9 mouse cellular contexts compared by ENCODE assay signal in genomic region chr6:84094998-84095397, GRCm38 (mm10).
DNase-seq lines count a peak whose midpoint lies in the region; ATAC-seq and TF ChIP-seq lines count a peak whose summit lies in the region.
"Had no signal": no experiment of that assay in that cellular context is flagged by ENCODE, and none has a peak within 500 bp of the region (broad histone marks: within the 10 kb centered on the region; RNA-seq: fewer than 3 reads in every experiment).

No protein-coding gene starts in this region.

- no peak for DNase-seq in heart, postnatal 0 days (ENCODE audit: low spot score)
- peak; percentile 76 for DNase-seq in adrenal gland, postnatal 25 days
- peak; percentile 71 for DNase-seq in embryonic facial prominence, embryonic 14.5 days (ENCODE audit: low spot score)
- DNase-seq in hindbrain, postnatal 0 days (ENCODE audit: low spot score): peak; percentile 89
- DNase-seq in left cerebral cortex, postnatal 14 days (ENCODE audit: low spot score in 2 of 2): peak; percentile 80 to 86
- DNase-seq in spleen, postnatal 4 days (ENCODE audit: low spot score in 2 of 2): peak; percentile 55 to 85

- no peak overlapping the region for H3K4me3 ChIP-seq in heart, postnatal 0 days (ENCODE audit: low read depth, low read length)
- no peak overlapping the region for H3K4me3 ChIP-seq in heart, embryonic 11.5 days (ENCODE audit: low read depth, low read length)
- no peak overlapping the region for H3K4me3 ChIP-seq in embryonic facial prominence, embryonic 14.5 days (ENCODE audit: low read depth, low read length)
- no peak overlapping the region for H3K4me3 ChIP-seq in hindbrain, postnatal 0 days (ENCODE audit: low read length)
- H3K4me3 ChIP-seq in midbrain, embryonic 15.5 days: no peak overlapping the region
- H3K4me3 ChIP-seq: myocyte had no signal

- intact Hi-C loops in left cerebral cortex, postnatal 14 days (cut with DNase I): loop anchor here (2.0 to 10.0 kb wide), 5 partner anchors 222 to 1036 kb away; no protein-coding TSS in a partner anchor

- peaks cover 31% of the 10 kb centered on the region for H3K36me3 ChIP-seq in heart, postnatal 0 days (replicated peaks; ENCODE audit: control insufficient read depth, insufficient read depth, low read length)
- no peaks in the 10 kb centered on the region for H3K36me3 ChIP-seq in heart, embryonic 11.5 days (ENCODE audit: control insufficient read depth, insufficient read depth, low read length)
- no peaks in the 10 kb centered on the region for H3K36me3 ChIP-seq in embryonic facial prominence, embryonic 14.5 days (ENCODE audit: control insufficient read depth, insufficient read depth, low read length)
- no peaks in the 10 kb centered on the region for H3K36me3 ChIP-seq in hindbrain, postnatal 0 days (ENCODE audit: insufficient read depth, low read length)
- H3K36me3 ChIP-seq in midbrain, embryonic 15.5 days (replicated peaks): no peaks in the 10 kb centered on the region

- H3K9me3 ChIP-seq in heart, postnatal 0 days (replicated peaks; ENCODE audit: control insufficient read depth, low read length): no peaks in the 10 kb centered on the region
- no peaks in the 10 kb centered on the region for H3K9me3 ChIP-seq in heart, embryonic 11.5 days (replicated peaks; ENCODE audit: control insufficient read depth, low read length)
- H3K9me3 ChIP-seq in embryonic facial prominence, embryonic 14.5 days (ENCODE audit: control insufficient read depth, low read length): peaks cover under 1% of the 10 kb centered on the region; the same call in 1 of the 2 replicates
- no peaks in the 10 kb centered on the region for H3K9me3 ChIP-seq in hindbrain, postnatal 0 days (ENCODE audit: low read length)
- H3K9me3 ChIP-seq in midbrain, embryonic 15.5 days: no peaks in the 10 kb centered on the region

- no peak overlapping the region for H3K4me2 ChIP-seq in heart, postnatal 0 days (ENCODE audit: low read depth, low read length)
- no peak overlapping the region for H3K4me2 ChIP-seq in heart, embryonic 11.5 days
- no peak overlapping the region for H3K4me2 ChIP-seq in embryonic facial prominence, embryonic 14.5 days (ENCODE audit: low read depth, low read length)
- H3K4me2 ChIP-seq in hindbrain, postnatal 0 days (ENCODE audit: low read depth, low read length): no peak overlapping the region
- no peak overlapping the region for H3K4me2 ChIP-seq in midbrain, embryonic 15.5 days

- TF ChIP-seq CTCF in heart, postnatal 0 days (IDR thresholded peaks at IDR 0.05; ENCODE audit: low read depth): peak; percentile 79
- peak; percentile 97 for TF ChIP-seq CTCF in hindbrain, postnatal 0 days (IDR thresholded peaks at IDR 0.05; ENCODE audit: low read depth)

- no peak for ATAC-seq in heart, postnatal 0 days (ENCODE audit: insufficient read depth, low read depth)
- ATAC-seq in heart, embryonic 11.5 days (replicated peaks; ENCODE audit: insufficient number of reproducible peaks, low FRiP score, low TSS enrichment): no peak
- ATAC-seq in embryonic facial prominence, embryonic 14.5 days (ENCODE audit: low read depth): no peak
- no peak for ATAC-seq in hindbrain, postnatal 0 days
- ATAC-seq in midbrain, embryonic 15.5 days (replicated peaks): 0 out of 2 replicates have a peak, but pooled peaks have one; percentile 4

- no peak overlapping the region for H3K27ac ChIP-seq in heart, postnatal 0 days (ENCODE audit: low read depth)
- no peak overlapping the region for H3K27ac ChIP-seq in heart, embryonic 11.5 days (ENCODE audit: low read depth, low read length)
- no peak overlapping the region for H3K27ac ChIP-seq in embryonic facial prominence, embryonic 14.5 days (replicated peaks; ENCODE audit: low read depth, low read length)
- H3K27ac ChIP-seq in hindbrain, postnatal 0 days: no peak overlapping the region
- no peak overlapping the region for H3K27ac ChIP-seq in midbrain, embryonic 15.5 days

- 34% methylated on average over 7 of the region's 7 CpGs for WGBS in heart, postnatal 0 days
- WGBS in heart, embryonic 11.5 days (ENCODE audit: insufficient replicate concordance): 22% methylated on average over 7 of the region's 7 CpGs
- 21% methylated on average over 7 of the region's 7 CpGs for WGBS in embryonic facial prominence, embryonic 14.5 days
- 25% methylated on average over 7 of the region's 7 CpGs for WGBS in hindbrain, postnatal 0 days
- WGBS in midbrain, embryonic 15.5 days: 22% methylated on average over 7 of the region's 7 CpGs

- no peaks in the 10 kb centered on the region for H3K27me3 ChIP-seq in heart, postnatal 0 days (ENCODE audit: control insufficient read depth, insufficient read depth, low read length)
- H3K27me3 ChIP-seq in heart, embryonic 11.5 days (ENCODE audit: control insufficient read depth, insufficient read depth, low read length): no peaks in the 10 kb centered on the region
- H3K27me3 ChIP-seq in embryonic facial prominence, embryonic 14.5 days (replicated peaks; ENCODE audit: control insufficient read depth, insufficient read depth, low read length): no peaks in the 10 kb centered on the region
- H3K27me3 ChIP-seq in hindbrain, postnatal 0 days (ENCODE audit: insufficient read depth, low read length): no peaks in the 10 kb centered on the region
- H3K27me3 ChIP-seq in midbrain, embryonic 15.5 days (replicated peaks): no peaks in the 10 kb centered on the region

- TF ChIP-seq EP300 in heart, postnatal 0 days (IDR thresholded peaks at IDR 0.05; ENCODE audit: low read depth): no peak

- no peak overlapping the region for H3K9ac ChIP-seq in heart, postnatal 0 days (replicated peaks; ENCODE audit: low read depth, low read length)
- no peak overlapping the region for H3K9ac ChIP-seq in heart, embryonic 11.5 days (ENCODE audit: low read depth, low read length)
- no peak overlapping the region for H3K9ac ChIP-seq in embryonic facial prominence, embryonic 14.5 days (ENCODE audit: low read depth, low read length)
- H3K9ac ChIP-seq in hindbrain, postnatal 0 days (replicated peaks; ENCODE audit: low read length): no peak overlapping the region
- no peak overlapping the region for H3K9ac ChIP-seq in midbrain, embryonic 15.5 days

- no peaks in the 10 kb centered on the region for H3K4me1 ChIP-seq in heart, postnatal 0 days (ENCODE audit: control insufficient read depth, insufficient read depth)
- H3K4me1 ChIP-seq in heart, embryonic 11.5 days (ENCODE audit: control insufficient read depth, insufficient read depth, low read length): no peaks in the 10 kb centered on the region
- H3K4me1 ChIP-seq in embryonic facial prominence, embryonic 14.5 days (ENCODE audit: control insufficient read depth, insufficient read depth, low read length): no peaks in the 10 kb centered on the region
- no peaks in the 10 kb centered on the region for H3K4me1 ChIP-seq in hindbrain, postnatal 0 days (ENCODE audit: insufficient read depth, low read length)
- H3K4me1 ChIP-seq in midbrain, embryonic 15.5 days: no peaks in the 10 kb centered on the region
